Mouse (Mus musculus): ENCODE measurements around the gene Olfr62.

Olfr62 gene

GRCm38 (mm10) chr4:118658652-118659051 is at the start of gene Olfr62:
TSS of gene Olfr62 (plus strand) at chr4:118658952.
- CTCF ChIA-PET, result no interaction called here

GRCm38 (mm10) chr4:118609836-118610235 is 48.9 kb upstream of the Olfr62 start:
- CTCF ChIA-PET, result no interaction called here

- CTCF ChIA-PET, result no interaction called here
Measured at GRCm38 (mm10) chr4:118612619-118613018, 46.1 kb upstream of the Olfr62 start.

GRCm38 (mm10) chr4:118615412-118615811 is 43.3 kb upstream of the Olfr62 start:
- CTCF ChIA-PET, result interaction anchor here (0.6 kb wide), 1 partner anchor 45 kb away, joined by 5 read pairs; no protein-coding TSS in a partner anchor

- CTCF ChIA-PET, result interaction anchor here (0.6 kb wide), 1 partner anchor 111 kb away, joined by 3 read pairs; no protein-coding TSS in a partner anchor
Measured at GRCm38 (mm10) chr4:118620279-118620966, 38.3 kb upstream of the Olfr62 start, which contains the start of the genes Cfap57 and Ebna1bp2. TSS of gene Cfap57 (minus strand) at chr4:118620777. TSS of gene Ebna1bp2 (plus strand) at chr4:118620799.

- CTCF ChIA-PET, result no interaction called here
Measured at GRCm38 (mm10) chr4:118620967-118621320, 37.8 kb upstream of the Olfr62 start.

GRCm38 (mm10) chr4:118621781-118622180 is 37.0 kb upstream of the Olfr62 start:
- CTCF ChIA-PET, result no interaction called here

GRCm38 (mm10) chr4:118630261-118630660 is 28.5 kb upstream of the Olfr62 start:
- CTCF ChIA-PET, result no interaction called here

- CTCF ChIA-PET, result no interaction called here
Measured at GRCm38 (mm10) chr4:118642346-118643190, 16.2 kb upstream of the Olfr62 start.

- CTCF ChIA-PET, result no interaction called here
Measured at GRCm38 (mm10) chr4:118645234-118645633, 13.5 kb upstream of the Olfr62 start.

GRCm38 (mm10) chr4:118687086-118687485 is 28.3 kb downstream of the Olfr62 start:
- CTCF ChIA-PET, result no interaction called here

GRCm38 (mm10) chr4:118692412-118692973 is 33.7 kb downstream of the Olfr62 start, which contains the start of gene Olfr1342:
TSS of gene Olfr1342 (minus strand) at chr4:118692756.
- CTCF ChIA-PET, result no interaction called here

GRCm38 (mm10) chr4:118693812-118694211 is 35.1 kb downstream of the Olfr62 start:
- CTCF ChIA-PET, result no interaction called here

- CTCF ChIA-PET, result no interaction called here
Measured at GRCm38 (mm10) chr4:118703223-118703622, 44.5 kb downstream of the Olfr62 start, which contains the start of gene Olfr1341. TSS of gene Olfr1341 (plus strand) at chr4:118703523.

- CTCF ChIA-PET, result no interaction called here
Measured at GRCm38 (mm10) chr4:118708086-118708485, 49.3 kb downstream of the Olfr62 start.

- CTCF ChIA-PET, result no interaction called here
Measured at GRCm38 (mm10) chr4:118711656-118712055, 52.9 kb downstream of the Olfr62 start.
